Comparison of ENCODE assay signal across 8 mouse cellular contexts in the genomic region with DNA sequence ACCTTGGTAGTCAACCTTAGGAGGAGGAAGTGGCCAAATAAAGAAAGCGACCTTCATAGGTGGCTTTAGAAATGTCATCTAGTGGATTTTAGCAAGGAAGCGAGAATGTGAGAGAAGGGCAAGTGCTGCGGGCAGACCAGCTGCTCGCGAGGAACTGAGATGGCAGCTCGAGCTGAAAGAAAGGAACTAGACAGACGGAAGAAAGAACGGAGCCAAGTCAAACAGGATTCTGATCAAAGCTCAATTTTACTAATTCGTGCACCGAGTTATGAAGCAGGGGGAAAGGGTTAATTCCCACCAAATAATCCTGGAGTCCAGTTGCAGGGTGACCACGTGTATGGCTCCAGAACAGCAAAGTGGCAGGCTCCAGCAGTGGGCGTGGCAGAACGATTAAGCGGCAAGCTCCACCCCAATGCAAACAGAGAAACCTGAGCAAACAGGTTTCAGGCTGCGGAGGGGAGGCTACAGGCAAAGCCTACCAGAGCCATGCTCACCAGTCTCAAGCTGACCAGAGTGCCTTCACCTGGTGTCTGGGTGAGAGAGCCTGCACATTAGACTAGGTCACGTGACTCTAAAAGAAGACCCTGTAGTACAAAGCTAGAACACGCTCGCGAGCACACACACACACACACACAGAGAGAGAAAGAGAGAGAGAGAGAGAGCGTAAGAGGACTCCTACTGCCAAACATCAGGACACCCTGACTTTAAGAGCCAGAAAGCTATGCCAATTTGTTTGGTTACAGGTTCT.
DNase-seq lines count a peak whose midpoint lies in the region; ATAC-seq lines count a peak whose summit lies in the region.

No protein-coding gene starts in this region.

- H3K4me2 ChIP-seq in hindbrain, embryonic 11.5 days (replicated peaks; ENCODE audit: low read depth, low read length), result no peak overlapping the region
- no peak overlapping the region; the same call in 1 of the 2 replicates for H3K4me2 ChIP-seq in embryonic facial prominence, embryonic 11.5 days (ENCODE audit: low read depth, low read length)

- H3K4me3 ChIP-seq in hindbrain, embryonic 10.5 days, result no peak overlapping the region
- no peak overlapping the region for H3K4me3 ChIP-seq in hindbrain, embryonic 11.5 days (ENCODE audit: low read depth, low read length)
- no peak overlapping the region for H3K4me3 ChIP-seq in embryonic facial prominence, embryonic 11.5 days (ENCODE audit: low read depth, low read length)

- no peak overlapping the region for H3K9ac ChIP-seq in hindbrain, embryonic 11.5 days (ENCODE audit: low read depth, low read length)
- no peak overlapping the region for H3K9ac ChIP-seq in embryonic facial prominence, embryonic 11.5 days (replicated peaks; ENCODE audit: low read length)

- no peak overlapping the region for H3K27ac ChIP-seq in hindbrain, embryonic 10.5 days
- no peak overlapping the region for H3K27ac ChIP-seq in hindbrain, embryonic 11.5 days (ENCODE audit: low read depth, low read length)
- H3K27ac ChIP-seq in embryonic facial prominence, embryonic 11.5 days (replicated peaks; ENCODE audit: low read depth, low read length), result no peak overlapping the region

- 0 out of 2 replicates have a peak, but pooled peaks cover 4% of the 10 kb centered on the region for H3K27me3 ChIP-seq in hindbrain, embryonic 10.5 days (ENCODE audit: insufficient read depth, poor library complexity, severe bottlenecking)
- H3K27me3 ChIP-seq in hindbrain, embryonic 11.5 days (ENCODE audit: control insufficient read depth, insufficient read depth, low read length), result no peaks in the 10 kb centered on the region
- H3K27me3 ChIP-seq in embryonic facial prominence, embryonic 11.5 days (ENCODE audit: control insufficient read depth, insufficient read depth, low read length), result no peaks in the 10 kb centered on the region

- peaks cover 24% of the 10 kb centered on the region for H3K4me1 ChIP-seq in hindbrain, embryonic 10.5 days (replicated peaks)
- H3K4me1 ChIP-seq in hindbrain, embryonic 11.5 days (replicated peaks; ENCODE audit: control insufficient read depth, insufficient read depth, low read length), result no peaks in the 10 kb centered on the region
- H3K4me1 ChIP-seq in embryonic facial prominence, embryonic 11.5 days (ENCODE audit: control insufficient read depth, insufficient read depth, low read length), result no peaks in the 10 kb centered on the region

- H3K9me3 ChIP-seq in hindbrain, embryonic 10.5 days, result 0 out of 2 replicates have a peak, but pooled peaks cover 5% of the 10 kb centered on the region
- no peaks in the 10 kb centered on the region for H3K9me3 ChIP-seq in hindbrain, embryonic 11.5 days (ENCODE audit: control insufficient read depth, low read length)
- H3K9me3 ChIP-seq in embryonic facial prominence, embryonic 11.5 days (replicated peaks; ENCODE audit: control insufficient read depth, low read length), result no peaks in the 10 kb centered on the region

- no peak for ATAC-seq in hindbrain, embryonic 11.5 days (ENCODE audit: low FRiP score)
- no peak; the same call in 1 of the 2 replicates for ATAC-seq in embryonic facial prominence, embryonic 11.5 days (replicated peaks; ENCODE audit: insufficient number of reproducible peaks, low FRiP score, low TSS enrichment, low read depth)

- peak; percentile 29 for DNase-seq in hindbrain, embryonic 10.5 days (ENCODE audit: low spot score)
- no peak for DNase-seq in hindbrain, embryonic 11.5 days (ENCODE audit: low spot score)
- peak; percentile 70 for DNase-seq in embryonic facial prominence, embryonic 11.5 days (ENCODE audit: low spot score)
- DNase-seq in kidney, postnatal 36 days, result peak; percentile 17 to 29
- peak; percentile 51 for DNase-seq in lung, postnatal 36 days
- DNase-seq in right cerebral cortex, postnatal 25 days, result no peak
- DNase-seq in left cerebral cortex, adult 8-10 months (ENCODE audit: low spot score in 2 of 2), result no peak
- no peak for DNase-seq in gastrocnemius, postnatal 10 days

- 61% methylated on average over 20 of the region's 20 CpGs for WGBS in hindbrain, embryonic 10.5 days
- WGBS in hindbrain, embryonic 11.5 days, result 63% methylated on average over 20 of the region's 20 CpGs
- 49% methylated on average over 20 of the region's 20 CpGs for WGBS in embryonic facial prominence, embryonic 11.5 days

- H3K36me3 ChIP-seq in hindbrain, embryonic 10.5 days, result no peaks in the 10 kb centered on the region
- no peaks in the 10 kb centered on the region for H3K36me3 ChIP-seq in hindbrain, embryonic 11.5 days (ENCODE audit: control insufficient read depth, insufficient read depth, low read length)
- H3K36me3 ChIP-seq in embryonic facial prominence, embryonic 11.5 days (replicated peaks; ENCODE audit: control insufficient read depth, insufficient read depth, low read depth, low read length), result no peaks in the 10 kb centered on the region

Comparison
In these comparisons a context has a peak if more than half of its experiments do, and no peak if none do; other contexts are left out.
1. DNase-seq: peak in hindbrain, embryonic 10.5 days (single experiment), embryonic facial prominence, embryonic 11.5 days (single experiment), kidney, postnatal 36 days (2 of 2) and lung, postnatal 36 days (single experiment); none in hindbrain, embryonic 11.5 days (single experiment), right cerebral cortex, postnatal 25 days (single experiment), left cerebral cortex, adult 8-10 months (0 of 2) and gastrocnemius, postnatal 10 days (single experiment).